Mouse (Mus musculus): Measurements from ENCODE around the gene Il12a. TPM values are rescaled to one million over a fixed set of nuclear protein-coding genes. Genes with fewer than 3 reads are reported as not detected.

Il12a gene
- polyA plus RNA-seq, 2 experiments, result 0.19 TPM; not detected in 1

GRCm38 (mm10) chr3:68664337-68664736 lies 26.1 kb upstream of the Il12a start:
- Histone ChIP-seq H3K4me2 (replicated peaks; ENCODE audit: low read depth, low read length, severe bottlenecking) (no peak overlapping the region), H3K36me3 (ENCODE audit: control insufficient read depth, insufficient read depth, low read length) (no peaks in the 10 kb centered on the region), H3K27ac (replicated peaks; ENCODE audit: low read depth, low read length) (no peak overlapping the region), H3K9ac (ENCODE audit: low read depth, low read length, severe bottlenecking) (no peak overlapping the region), H3K27me3 (ENCODE audit: control insufficient read depth, insufficient read depth, low read length) (no peaks in the 10 kb centered on the region), H3K4me3 (replicated peaks; ENCODE audit: low read length) (no peak overlapping the region), H3K4me1 (ENCODE audit: control insufficient read depth, insufficient read depth, low read length) (no peaks in the 10 kb centered on the region), H3K9me3 (ENCODE audit: control insufficient read depth, low read length) (no peaks in the 10 kb centered on the region)
- no peak for DNase-seq (ENCODE audit: low spot score)
- 58% methylated on average over 6 of the region's 6 CpGs for WGBS
- no peak for TF ChIP-seq POLR2A (IDR thresholded peaks at IDR 0.05; ENCODE audit: borderline replicate concordance, extremely low read depth, insufficient read depth, insufficient read length)
- no peak for ATAC-seq (ENCODE audit: low FRiP score, low read depth)

- Histone ChIP-seq H3K36me3 (ENCODE audit: control insufficient read depth, insufficient read depth, low read length) (no peaks in the 10 kb centered on the region), H3K4me1 (ENCODE audit: control insufficient read depth, insufficient read depth, low read length) (no peaks in the 10 kb centered on the region), H3K9ac (ENCODE audit: low read depth, low read length, severe bottlenecking) (no peak overlapping the region), H3K4me3 (replicated peaks; ENCODE audit: low read length) (no peak overlapping the region), H3K4me2 (replicated peaks; ENCODE audit: low read depth, low read length, severe bottlenecking) (no peak overlapping the region), H3K27me3 (ENCODE audit: control insufficient read depth, insufficient read depth, low read length) (no peaks in the 10 kb centered on the region), H3K9me3 (ENCODE audit: control insufficient read depth, low read length) (no peaks in the 10 kb centered on the region), H3K27ac (replicated peaks; ENCODE audit: low read depth, low read length) (no peak overlapping the region)
- WGBS, result 78% methylated on average over 7 of the region's 7 CpGs
- ATAC-seq (ENCODE audit: low FRiP score, low read depth), result no peak
- DNase-seq (ENCODE audit: low spot score), result no peak
- no peak for TF ChIP-seq POLR2A (IDR thresholded peaks at IDR 0.05; ENCODE audit: borderline replicate concordance, extremely low read depth, insufficient read depth, insufficient read length)
Measured at GRCm38 (mm10) chr3:68666377-68666776, 24.1 kb upstream of the Il12a start.

- Histone ChIP-seq H3K27me3 (ENCODE audit: control insufficient read depth, insufficient read depth, low read length) (no peaks in the 10 kb centered on the region), H3K4me2 (replicated peaks; ENCODE audit: low read depth, low read length, severe bottlenecking) (no peak overlapping the region), H3K27ac (replicated peaks; ENCODE audit: low read depth, low read length) (no peak overlapping the region), H3K9ac (ENCODE audit: low read depth, low read length, severe bottlenecking) (no peak overlapping the region), H3K4me1 (ENCODE audit: control insufficient read depth, insufficient read depth, low read length) (no peaks in the 10 kb centered on the region), H3K9me3 (ENCODE audit: control insufficient read depth, low read length) (no peaks in the 10 kb centered on the region), H3K36me3 (ENCODE audit: control insufficient read depth, insufficient read depth, low read length) (no peaks in the 10 kb centered on the region), H3K4me3 (replicated peaks; ENCODE audit: low read length) (no peak overlapping the region)
- WGBS, result 36% methylated on average over 1 of the region's 1 CpGs
- ATAC-seq (ENCODE audit: low FRiP score, low read depth) (no peak), DNase-seq (ENCODE audit: low spot score) (no peak)
- TF ChIP-seq POLR2A (IDR thresholded peaks at IDR 0.05; ENCODE audit: borderline replicate concordance, extremely low read depth, insufficient read depth, insufficient read length), result no peak
Measured at GRCm38 (mm10) chr3:68667852-68668251, 22.6 kb upstream of the Il12a start.

- 78% methylated on average over 5 of the region's 5 CpGs for WGBS
- no peak overlapping the region for H3K4me2 ChIP-seq (replicated peaks; ENCODE audit: low read depth, low read length, severe bottlenecking)
- H3K9ac ChIP-seq (ENCODE audit: low read depth, low read length, severe bottlenecking), result no peak overlapping the region
- ATAC-seq (ENCODE audit: low FRiP score, low read depth), result no peak
- no peak for TF ChIP-seq POLR2A (IDR thresholded peaks at IDR 0.05; ENCODE audit: borderline replicate concordance, extremely low read depth, insufficient read depth, insufficient read length)
- H3K27ac ChIP-seq (replicated peaks; ENCODE audit: low read depth, low read length), result no peak overlapping the region
- no peak for DNase-seq (ENCODE audit: low spot score)
- H3K27me3 ChIP-seq (ENCODE audit: control insufficient read depth, insufficient read depth, low read length), result no peaks in the 10 kb centered on the region
- H3K36me3 ChIP-seq (ENCODE audit: control insufficient read depth, insufficient read depth, low read length), result no peaks in the 10 kb centered on the region
- no peaks in the 10 kb centered on the region for H3K4me1 ChIP-seq (ENCODE audit: control insufficient read depth, insufficient read depth, low read length)
- H3K9me3 ChIP-seq (ENCODE audit: control insufficient read depth, low read length), result no peaks in the 10 kb centered on the region
- no peak overlapping the region for H3K4me3 ChIP-seq (replicated peaks; ENCODE audit: low read length)
Measured at GRCm38 (mm10) chr3:68669418-68669974, 20.9 kb upstream of the Il12a start.

GRCm38 (mm10) chr3:68674721-68675120 lies 15.7 kb upstream of the Il12a start:
- Histone ChIP-seq H3K4me1 (ENCODE audit: control insufficient read depth, insufficient read depth, low read length) (peaks cover 6% of the 10 kb centered on the region; the same call in 1 of the 2 replicates), H3K4me2 (replicated peaks; ENCODE audit: low read depth, low read length, severe bottlenecking) (no peak overlapping the region), H3K4me3 (replicated peaks; ENCODE audit: low read length) (no peak overlapping the region), H3K9ac (ENCODE audit: low read depth, low read length, severe bottlenecking) (no peak overlapping the region), H3K27me3 (ENCODE audit: control insufficient read depth, insufficient read depth, low read length) (no peaks in the 10 kb centered on the region), H3K36me3 (ENCODE audit: control insufficient read depth, insufficient read depth, low read length) (no peaks in the 10 kb centered on the region), H3K27ac (replicated peaks; ENCODE audit: low read depth, low read length) (no peak overlapping the region), H3K9me3 (ENCODE audit: control insufficient read depth, low read length) (no peaks in the 10 kb centered on the region)
- ATAC-seq (ENCODE audit: low FRiP score, low read depth), result no peak
- DNase-seq (ENCODE audit: low spot score), result no peak
- TF ChIP-seq POLR2A (IDR thresholded peaks at IDR 0.05; ENCODE audit: borderline replicate concordance, extremely low read depth, insufficient read depth, insufficient read length), result no peak
- 70% methylated on average over 2 of the region's 2 CpGs for WGBS

Measured in limb, embryonic 14.5 days (tissue).